Mouse (Mus musculus) G1E (cell line): ENCODE measurements around the gene Il17rd. TPM values are rescaled to one million over a fixed set of nuclear protein-coding genes. Genes with fewer than 3 reads are reported as not detected.

Experiments used
- ATAC-seq: 2 replicates; pipeline ENCODE4 v1.8.0; 2016; ENCODE audit warnings: mild to moderate bottlenecking; ENCODE audit not compliant: insufficient number of reproducible peaks, poor library complexity, low FRiP score, severe bottlenecking; ENCODE audit errors: extremely low read depth
- DNase-seq: peaks from one replicate; pipeline ENCODE4 v3.0.0; 2012; ENCODE audit warnings: low spot score
- H3K27me3 ChIP-seq: 2 replicates; pipeline ENCODE4 v1.6.1; 2012; ENCODE audit warnings: mild to moderate bottlenecking, low read length, inconsistent platforms; ENCODE audit not compliant: insufficient read depth
- H3K36me3 ChIP-seq: replicated peaks from 2 replicates; pipeline ENCODE3; 2012; ENCODE audit warnings: mild to moderate bottlenecking, inconsistent platforms
- H3K4me1 ChIP-seq: 2 replicates; pipeline ENCODE4 v1.6.1; 2012; ENCODE audit warnings: low read depth, low read length, inconsistent platforms, mixed read lengths; ENCODE audit not compliant: insufficient read depth
- H3K4me3 ChIP-seq: 2 replicates; pipeline ENCODE4 v1.5.1; 2012; ENCODE audit warnings: low read depth, mild to moderate bottlenecking, inconsistent platforms, low read length, moderate library complexity, mixed read lengths
- H3K9me3 ChIP-seq: replicated peaks from 2 replicates; pipeline ENCODE4 v1.6.1; 2012; ENCODE audit warnings: inconsistent platforms
- CTCF ChIP-seq: IDR thresholded peaks from 2 replicates; pipeline ENCODE4 v1.5.1; 2012; ENCODE audit warnings: low read depth, low read length, inconsistent platforms, mixed read lengths
- GATA1 ChIP-seq: IDR thresholded peaks from 2 replicates; pipeline ENCODE4 v1.6.1; 2012; ENCODE audit warnings: borderline replicate concordance, low read length, inconsistent platforms, mixed read lengths
- GATA2 ChIP-seq: IDR thresholded peaks from 2 replicates; pipeline ENCODE4 v1.6.1; 2012; ENCODE audit warnings: low read depth, low read length, inconsistent platforms, borderline replicate concordance
- POLR2AphosphoS5 ChIP-seq: IDR thresholded peaks from 2 replicates; pipeline ENCODE4 v1.6.1; 2012; ENCODE audit warnings: low read depth, low read length, inconsistent platforms; ENCODE audit not compliant: insufficient replicate concordance
- TAL1 ChIP-seq: conservative IDR thresholded peaks from 2 replicates; pipeline ENCODE4 v1.6.1; 2012; ENCODE audit warnings: low read depth, low read length, inconsistent platforms, mixed read lengths
- polyA plus RNA-seq: library from polyadenylated mRNA; stranded (reverse); fragments of >175 nt; gene quantifications from 2 replicates; pipeline ENCODE4 v1.2.3, GENCODE M21; 2012
- total RNA-seq, 2 experiments: library from RNA; stranded (forward) in 1 of 2; stranded (reverse) in 1 of 2; fragments of 200-1000 nt in 1 of 2; fragments of >200 nt in 1 of 2; fragmentation: Nextera tagmentation in 1 of 2; gene quantifications; 2 replicates each; pipeline ENCODE4 v1.2.3; 2014 to 2017

The Il17rd gene
- total and polyA plus RNA-seq, 3 experiments = 0.11 TPM; not detected in 2

GRCm38 (mm10) chr14:27114362-27115274, 75.9 kb downstream of the Il17rd start, which contains the start of gene Arhgef3:
Gene Arhgef3 (plus strand): TSS chr14:27114899.
- no peak for ATAC-seq
- no peaks in the 10 kb centered on the region for H3K36me3 ChIP-seq

GRCm38 (mm10) chr14:27115275-27115660, 76.5 kb downstream of the Il17rd start:
- no peak overlapping the region for H3K4me3 ChIP-seq
- peaks cover 2% of the 10 kb centered on the region; the same call in 1 of the 2 replicates for H3K27me3 ChIP-seq
- no peaks in the 10 kb centered on the region for H3K36me3 ChIP-seq
- ATAC-seq (no peak), DNase-seq (no peak)
- no peak for TF ChIP-seq GATA2
- no peak for TF ChIP-seq GATA1
- no peak for TF ChIP-seq POLR2AphosphoS5
- TF ChIP-seq CTCF = no peak
- TF ChIP-seq TAL1 = no peak
- H3K9me3 ChIP-seq = no peaks in the 10 kb centered on the region
- H3K4me1 ChIP-seq = no peaks in the 10 kb centered on the region

More at GRCm38 (mm10) chr14:27114362-27115274, 75.9 kb downstream of the Il17rd start, which contains the start of gene Arhgef3:
- H3K4me1 ChIP-seq = no peaks in the 10 kb centered on the region
- TF ChIP-seq GATA2 (no peak), POLR2AphosphoS5 (no peak), CTCF (no peak), TAL1 (no peak), GATA1 (no peak)
- no peak within 1 kb of the TSS for H3K4me3 ChIP-seq
- peaks cover 2% of the 10 kb centered on the region; the same call in 1 of the 2 replicates for H3K27me3 ChIP-seq
- DNase-seq = no peak
- no peaks in the 10 kb centered on the region for H3K9me3 ChIP-seq

- Histone ChIP-seq H3K4me3 (no peak overlapping the region), H3K4me1 (no peaks in the 10 kb centered on the region), H3K27me3 (peaks cover 2% of the 10 kb centered on the region; the same call in 1 of the 2 replicates), H3K36me3 (no peaks in the 10 kb centered on the region), H3K9me3 (no peaks in the 10 kb centered on the region)
- no peak for ATAC-seq
- DNase-seq = no peak
- TF ChIP-seq GATA2 (no peak), GATA1 (no peak), CTCF (no peak), TAL1 (no peak), POLR2AphosphoS5 (no peak)
Measured at GRCm38 (mm10) chr14:27115991-27116390, 77.2 kb downstream of the Il17rd start.

GRCm38 (mm10) chr14:27116577-27117165, 77.9 kb downstream of the Il17rd start:
- H3K27me3 ChIP-seq = peaks cover 2% of the 10 kb centered on the region; the same call in 1 of the 2 replicates

GRCm38 (mm10) chr14:27118546-27118945, 79.8 kb downstream of the Il17rd start:
- ATAC-seq (no peak), DNase-seq (no peak)
- Histone ChIP-seq H3K4me1 (no peaks in the 10 kb centered on the region), H3K36me3 (no peaks in the 10 kb centered on the region), H3K9me3 (no peaks in the 10 kb centered on the region), H3K4me3 (no peak overlapping the region), H3K27me3 (0 out of 2 replicates have a peak, but pooled peaks cover 2% of the 10 kb centered on the region)
- TF ChIP-seq GATA2 (no peak), POLR2AphosphoS5 (no peak), GATA1 (no peak), TAL1 (no peak), CTCF (no peak)

More at GRCm38 (mm10) chr14:27116577-27117165, 77.9 kb downstream of the Il17rd start:
- Histone ChIP-seq H3K9me3 (no peaks in the 10 kb centered on the region), H3K36me3 (no peaks in the 10 kb centered on the region), H3K4me3 (no peak overlapping the region), H3K4me1 (no peaks in the 10 kb centered on the region)
- ATAC-seq (no peak), DNase-seq (no peak)
- TF ChIP-seq CTCF (no peak), POLR2AphosphoS5 (no peak), TAL1 (no peak), GATA1 (no peak), GATA2 (no peak)

- Histone ChIP-seq H3K4me1 (no peaks in the 10 kb centered on the region), H3K36me3 (no peaks in the 10 kb centered on the region), H3K4me3 (no peak overlapping the region), H3K27me3 (0 out of 2 replicates have a peak, but pooled peaks cover 2% of the 10 kb centered on the region), H3K9me3 (no peaks in the 10 kb centered on the region)
- ATAC-seq = no peak
- no peak for TF ChIP-seq GATA1
- DNase-seq = no peak
Measured at GRCm38 (mm10) chr14:27122646-27123045, 83.9 kb downstream of the Il17rd start.
